Mouse (Mus musculus): Measurements from ENCODE around the gene Kdm4b. TPM values are rescaled to one million over a fixed set of nuclear protein-coding genes. Genes with fewer than 3 reads are reported as not detected.

Gene Kdm4b
- total RNA-seq, 2 experiments from 2014 or later = 5.9 to 8.5 TPM

GRCm38 (mm10) chr17:56296201-56296600, 29.7 kb upstream of the Kdm4b start:
- ATAC-seq (replicated peaks; ENCODE audit: poor library complexity) = no peak

GRCm38 (mm10) chr17:56298238-56298637, 27.6 kb upstream of the Kdm4b start:
- no peak for ATAC-seq (replicated peaks; ENCODE audit: poor library complexity)

GRCm38 (mm10) chr17:56300186-56300585, 25.7 kb upstream of the Kdm4b start, which contains the start of gene Arrdc5:
Gene Arrdc5 (minus strand): TSS chr17:56300286.
- no peak for ATAC-seq (replicated peaks; ENCODE audit: poor library complexity)

GRCm38 (mm10) chr17:56302363-56302996, 23.4 kb upstream of the Kdm4b start:
- ATAC-seq (replicated peaks; ENCODE audit: poor library complexity) = no peak

- ATAC-seq (replicated peaks; ENCODE audit: poor library complexity) = peak; percentile 84
Measured at GRCm38 (mm10) chr17:56303160-56303846, 22.6 kb upstream of the Kdm4b start, which contains the start of gene Uhrf1. Gene Uhrf1 (plus strand): TSS chr17:56303321.

- ATAC-seq (replicated peaks; ENCODE audit: poor library complexity) = peak; percentile 84
Measured at GRCm38 (mm10) chr17:56303847-56304586, 21.8 kb upstream of the Kdm4b start.

GRCm38 (mm10) chr17:56304718-56305117, 21.1 kb upstream of the Kdm4b start:
- ATAC-seq (replicated peaks; ENCODE audit: poor library complexity) = no peak

- no peak for ATAC-seq (replicated peaks; ENCODE audit: poor library complexity)
Measured at GRCm38 (mm10) chr17:56305156-56305555, 20.7 kb upstream of the Kdm4b start.

- ATAC-seq (replicated peaks; ENCODE audit: poor library complexity) = no peak
Measured at GRCm38 (mm10) chr17:56305826-56306225, 20.0 kb upstream of the Kdm4b start.

GRCm38 (mm10) chr17:56308088-56308487, 17.8 kb upstream of the Kdm4b start:
- no peak for ATAC-seq (replicated peaks; ENCODE audit: poor library complexity)

- no peak for ATAC-seq (replicated peaks; ENCODE audit: poor library complexity)
Measured at GRCm38 (mm10) chr17:56309191-56309945, 16.5 kb upstream of the Kdm4b start.

GRCm38 (mm10) chr17:56324419-56324818, 1.4 kb upstream of the Kdm4b start:
- no peak for ATAC-seq (replicated peaks; ENCODE audit: poor library complexity)

- ATAC-seq (replicated peaks; ENCODE audit: poor library complexity) = no peak
Measured at GRCm38 (mm10) chr17:56326153-56327147, 588 bp downstream of the Kdm4b start.

- no peak for ATAC-seq (replicated peaks; ENCODE audit: poor library complexity)
Measured at GRCm38 (mm10) chr17:56329267-56329666, 3.4 kb downstream of the Kdm4b start.

- ATAC-seq (replicated peaks; ENCODE audit: poor library complexity) = no peak
Measured at GRCm38 (mm10) chr17:56330345-56330744, 4.5 kb downstream of the Kdm4b start.

- ATAC-seq (replicated peaks; ENCODE audit: poor library complexity) = no peak
Measured at GRCm38 (mm10) chr17:56331256-56331655, 5.4 kb downstream of the Kdm4b start.

GRCm38 (mm10) chr17:56332987-56333386, 7.1 kb downstream of the Kdm4b start:
- ATAC-seq (replicated peaks; ENCODE audit: poor library complexity) = peak; percentile 21

GRCm38 (mm10) chr17:56337190-56337589, 11.3 kb downstream of the Kdm4b start:
- ATAC-seq (replicated peaks; ENCODE audit: poor library complexity) = peak; percentile 78

- peak; percentile 48 for ATAC-seq (replicated peaks; ENCODE audit: poor library complexity)
Measured at GRCm38 (mm10) chr17:56337791-56338190, 11.9 kb downstream of the Kdm4b start.

GRCm38 (mm10) chr17:56338909-56339308, 13.0 kb downstream of the Kdm4b start:
- ATAC-seq (replicated peaks; ENCODE audit: poor library complexity) = peak; percentile 71
